Mouse (Mus musculus) cerebellum, postnatal 14 days (tissue): ENCODE data around the gene Nkx3-2.
A peak's percentile ranks its signal among the peaks of the same experiment; 100 is the strongest.

Source experiments
- DNase-seq, 2 experiments: peaks; one replicate each; pipeline ENCODE4 v3.0.0; 2021; ENCODE audit warnings: mixed read lengths in 2 of 2

Nkx3-2 gene

DNA sequence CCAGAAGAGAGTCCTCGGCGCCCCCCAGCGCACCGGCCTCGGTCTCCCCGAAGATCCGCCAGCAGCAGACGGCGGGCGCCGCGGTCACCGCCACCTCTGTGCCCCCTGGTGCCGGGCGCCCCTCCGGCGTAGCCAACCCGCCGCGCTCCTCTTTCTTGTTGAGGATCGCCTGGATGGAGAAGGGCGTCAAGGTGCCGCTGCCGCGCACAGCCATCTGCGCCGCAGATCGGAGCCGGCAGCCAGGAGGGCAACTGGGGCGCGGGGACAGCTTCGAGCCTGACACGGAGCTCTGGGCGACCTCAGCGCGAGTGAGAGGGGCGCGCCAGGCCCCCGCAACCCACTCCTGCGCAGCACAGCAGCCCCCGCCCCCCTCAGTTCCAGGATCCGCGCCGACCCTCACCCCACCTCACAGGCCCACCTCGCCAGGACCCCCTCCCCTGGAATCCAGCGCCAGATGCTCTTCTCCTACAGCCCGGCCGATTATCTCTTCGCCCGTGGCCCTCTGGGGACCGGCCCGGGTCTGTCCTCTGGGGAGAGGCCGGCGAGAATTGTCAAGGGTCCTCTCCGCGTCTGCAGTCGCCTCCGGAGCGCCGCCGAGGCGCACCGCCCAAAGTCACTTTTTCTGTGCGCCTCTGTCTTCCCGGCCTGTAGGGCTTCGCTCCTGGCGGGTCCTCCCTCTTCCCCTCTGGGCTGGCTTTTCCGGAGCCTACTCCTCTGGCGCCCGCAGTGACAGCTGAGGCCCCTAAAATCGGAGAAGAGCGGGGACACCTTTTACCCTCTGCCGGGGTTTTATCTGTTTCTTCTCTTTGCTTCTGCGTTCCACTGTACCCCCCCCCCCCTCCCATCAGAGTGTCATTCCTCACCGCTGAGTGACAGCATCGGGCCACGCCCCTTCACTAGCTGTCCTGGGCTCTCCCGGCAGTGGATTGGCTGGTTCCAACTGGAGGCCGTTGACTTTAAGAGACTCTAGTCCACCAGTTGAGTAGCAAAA, at the start of gene Nkx3-2:
Gene Nkx3-2 (minus strand): TSS at position 771 of the 991 bp plus-strand sequence.
- DNase-seq = no peak

DNA sequence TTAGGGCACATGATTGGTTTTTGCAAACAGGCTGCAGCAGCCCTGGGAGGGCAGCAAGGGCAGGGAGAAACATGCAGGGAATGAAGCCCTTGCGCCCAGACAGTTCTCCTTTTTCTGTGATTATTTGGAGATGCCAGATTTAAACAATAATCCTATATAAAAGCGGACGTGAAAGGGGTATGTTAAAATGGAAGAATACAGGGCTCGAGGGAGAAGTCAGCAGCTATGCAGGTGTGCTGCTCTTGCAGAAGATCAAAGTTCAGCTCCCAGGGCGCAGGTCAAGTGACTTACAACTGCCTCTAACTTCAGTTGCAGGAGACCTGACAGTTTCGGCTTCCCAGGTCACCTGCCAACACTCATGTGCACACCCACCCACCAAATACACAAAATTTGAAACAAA, 48.2 kb upstream of the Nkx3-2 start:
- DNase-seq = no peak

DNA sequence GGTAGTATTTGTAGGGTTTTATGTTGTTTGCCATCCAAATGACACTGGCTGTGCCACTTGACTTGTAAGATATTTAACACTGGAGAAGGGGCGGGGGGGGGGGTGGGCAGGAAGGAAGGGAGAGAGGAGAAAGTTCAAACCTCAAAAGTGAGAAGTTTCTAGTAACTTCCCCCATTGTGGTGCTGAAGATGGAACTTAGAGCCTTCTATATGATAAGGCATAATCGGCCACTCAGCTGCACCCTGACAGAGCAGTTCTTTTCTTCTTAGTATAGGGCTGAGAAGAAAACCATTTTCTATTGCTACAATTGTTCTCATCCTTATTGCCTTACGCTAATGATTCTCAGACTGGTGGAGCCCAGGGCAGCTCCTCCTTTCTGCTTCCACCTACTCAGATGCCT, 47.0 kb upstream of the Nkx3-2 start:
- DNase-seq = no peak

DNA sequence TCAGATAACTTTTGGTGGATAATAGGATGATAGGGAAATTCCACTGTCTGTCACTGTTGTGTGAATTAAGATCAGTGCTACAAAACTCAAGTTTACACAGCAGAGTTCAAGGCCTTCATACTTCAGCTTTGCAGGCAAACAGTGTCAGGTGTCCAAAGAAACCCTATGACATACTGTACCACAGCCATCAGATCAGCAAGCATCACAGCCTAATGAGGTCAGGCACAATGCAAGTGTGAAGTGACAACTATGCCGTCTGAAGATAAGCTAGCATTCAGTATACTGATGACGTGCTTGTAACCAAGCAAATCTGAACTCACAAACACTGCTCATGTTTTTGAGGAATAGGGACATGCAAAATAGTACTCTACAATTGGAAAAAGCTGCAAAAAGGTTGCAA, 43.1 kb upstream of the Nkx3-2 start:
- DNase-seq = no peak

DNA sequence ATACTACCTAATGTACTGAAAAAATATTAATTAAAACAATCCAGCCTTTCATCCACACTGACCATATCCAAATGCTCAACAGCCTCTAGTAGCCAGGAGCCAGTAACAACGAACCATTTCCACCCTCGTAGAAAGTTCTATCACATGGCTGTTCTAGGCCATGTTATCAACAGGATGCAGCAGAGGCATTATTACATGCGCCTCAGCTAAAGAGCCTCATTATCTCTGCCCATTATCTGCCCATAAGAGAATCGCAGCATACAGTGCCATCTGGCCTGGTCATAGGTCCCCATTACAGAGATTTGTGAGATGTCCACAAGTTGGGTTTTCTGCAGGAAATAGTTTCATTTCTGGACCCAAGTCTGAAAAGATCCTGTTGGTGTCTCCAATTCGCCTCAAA, 41.9 kb upstream of the Nkx3-2 start:
- DNase-seq = no peak

DNA sequence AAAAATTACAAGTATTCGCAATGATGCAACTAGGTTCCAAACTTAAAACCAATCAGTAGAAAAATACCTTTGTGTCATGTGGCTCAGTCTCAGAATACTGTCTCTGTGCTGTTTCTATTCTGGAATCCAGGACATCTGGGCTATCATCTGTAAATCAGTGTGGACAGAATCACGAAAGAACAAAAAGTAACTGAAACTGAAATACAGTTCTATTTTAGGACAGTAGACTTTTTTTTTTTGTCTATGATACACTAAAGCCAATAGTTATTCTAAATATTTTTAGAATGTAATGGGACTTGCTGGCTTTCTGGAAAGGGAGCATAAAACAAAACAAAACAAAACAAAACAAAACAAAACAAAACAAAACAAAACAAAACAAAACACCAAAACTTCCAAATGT, 40.8 kb upstream of the Nkx3-2 start:
- DNase-seq = no peak

DNA sequence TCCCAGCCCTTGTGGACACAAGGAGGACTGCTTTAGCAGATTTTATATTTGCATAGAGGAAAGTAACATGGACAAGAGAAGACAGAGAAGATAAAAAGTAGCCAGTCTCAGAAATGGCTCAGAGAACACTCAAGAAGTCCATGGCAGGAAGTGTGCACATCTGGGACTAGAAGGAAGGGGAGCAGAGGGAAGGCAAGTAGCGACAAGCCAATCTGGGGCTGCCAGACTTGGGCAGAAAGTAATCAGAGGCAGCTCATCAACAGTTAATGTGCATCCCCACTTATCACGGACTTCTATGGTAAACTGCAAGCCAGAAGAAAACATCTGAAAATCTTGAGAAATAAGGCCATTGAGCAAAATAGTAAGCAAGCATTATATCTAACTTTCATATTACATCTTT, 40.3 kb upstream of the Nkx3-2 start:
- DNase-seq = no peak

DNA sequence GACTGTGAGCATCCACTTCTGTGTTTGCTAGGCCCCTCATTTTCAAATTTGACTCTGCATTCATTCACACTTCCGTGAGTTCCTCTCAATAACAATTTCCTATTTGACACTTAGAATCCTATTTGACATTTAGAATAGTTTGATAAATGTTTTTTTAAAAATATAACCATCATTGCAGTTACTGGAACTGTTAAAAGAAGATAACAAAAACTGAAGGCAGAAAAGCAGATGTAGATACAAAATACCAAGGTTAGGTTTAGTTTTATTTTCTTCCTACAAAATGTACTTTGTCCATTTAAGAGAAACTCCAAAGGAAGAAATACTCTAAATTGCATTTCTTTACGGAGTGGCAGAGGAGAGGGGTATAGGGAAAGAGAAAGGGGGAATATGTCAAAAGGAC, 37.3 kb upstream of the Nkx3-2 start:
- no peak for DNase-seq

DNA sequence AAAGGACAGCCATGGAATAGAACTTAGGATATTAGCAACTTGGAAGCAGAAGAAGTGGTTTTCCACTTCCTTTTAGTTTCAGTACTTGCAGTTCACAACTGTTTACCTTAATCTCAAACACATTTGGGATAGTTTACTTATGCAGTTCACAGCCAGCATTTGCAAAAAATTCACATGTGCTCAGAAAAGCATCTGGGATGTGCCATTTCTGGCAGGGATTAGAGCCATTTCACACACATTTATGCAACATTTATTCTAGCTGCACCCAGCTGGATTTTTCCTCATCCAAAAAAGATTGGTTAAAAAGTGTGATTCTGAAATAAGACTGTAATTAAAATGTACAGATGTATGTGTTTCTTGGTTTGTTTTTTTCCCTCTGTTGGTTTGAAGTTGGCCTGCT, 30.1 kb upstream of the Nkx3-2 start:
- no peak for DNase-seq

DNA sequence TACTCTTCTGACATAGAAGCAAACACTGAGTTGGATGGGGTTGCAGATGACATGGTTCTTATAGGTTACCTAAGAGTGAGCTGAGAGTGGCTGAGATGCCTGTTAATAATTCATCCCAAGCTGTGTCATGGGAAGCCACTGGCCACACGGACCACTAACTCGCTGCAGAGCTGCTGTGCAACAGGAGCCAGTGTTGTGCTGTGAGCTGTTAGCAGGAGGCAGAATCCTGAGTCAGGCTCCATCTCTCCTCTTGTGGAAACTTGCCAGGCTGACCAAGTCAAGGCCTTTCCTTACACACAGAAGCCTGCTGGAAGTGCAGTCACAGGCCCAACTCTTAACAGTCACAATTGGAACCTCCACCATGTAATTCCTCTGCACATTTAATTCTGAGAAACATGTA, 26.2 kb upstream of the Nkx3-2 start:
- no peak for DNase-seq

DNA sequence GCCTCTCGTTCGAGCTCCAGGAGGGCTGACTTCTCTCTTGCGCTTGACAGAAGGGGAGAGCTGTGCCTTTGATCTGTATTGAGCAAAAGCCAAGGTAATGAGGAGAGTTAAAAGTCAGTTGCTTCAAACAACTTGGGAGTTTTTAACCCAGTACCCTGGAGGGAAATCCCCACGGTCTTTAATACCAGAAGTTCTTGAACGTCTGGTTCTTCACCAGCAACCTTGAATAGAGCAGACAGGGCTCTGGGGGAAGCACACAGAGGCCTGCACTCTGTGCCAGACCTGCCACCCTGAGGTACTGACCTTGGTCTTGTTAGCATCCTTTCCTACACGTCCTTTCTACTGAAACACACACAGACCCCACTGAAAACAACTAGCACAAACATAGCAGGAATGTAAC, 24.6 kb upstream of the Nkx3-2 start:
- DNase-seq = no peak

DNA sequence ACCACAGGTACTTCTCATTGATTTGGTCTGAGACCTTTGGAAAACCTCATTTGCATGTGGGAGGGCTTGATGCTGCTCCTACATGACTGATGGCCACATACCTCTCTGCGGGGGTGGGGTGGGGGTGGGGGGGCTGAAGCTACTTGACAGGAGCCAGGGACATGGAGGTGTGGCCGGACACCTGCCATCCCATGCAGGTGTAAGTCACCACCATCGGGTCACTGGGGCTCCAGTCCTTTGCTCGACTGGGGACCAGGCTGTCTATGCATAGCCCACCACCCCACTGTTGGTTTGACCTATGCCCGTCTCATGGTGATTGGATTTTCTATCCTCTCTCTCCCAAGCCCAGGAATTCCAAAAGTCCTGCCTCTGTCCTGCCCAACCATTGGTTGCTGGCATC, 17.6 kb upstream of the Nkx3-2 start:
- DNase-seq = no peak

DNA sequence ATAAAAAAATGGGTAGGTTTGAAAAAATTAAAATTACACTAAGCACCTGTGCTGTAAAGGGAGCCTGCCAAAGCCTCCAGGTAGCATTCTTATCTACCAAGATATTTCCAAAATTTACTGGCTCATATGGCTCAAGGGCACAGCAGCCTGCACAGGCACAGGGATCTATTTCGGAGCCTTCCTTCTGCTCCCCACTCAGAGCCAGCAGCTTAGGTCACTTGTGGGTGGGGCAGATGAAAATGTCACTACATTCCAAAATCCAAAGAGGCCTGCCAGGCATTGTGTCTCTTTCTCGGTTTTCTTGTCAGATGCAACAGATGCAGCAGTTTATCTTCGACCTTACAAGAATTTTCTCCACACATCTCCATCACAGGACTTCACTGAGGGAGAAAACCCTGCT, 15.7 kb upstream of the Nkx3-2 start:
- peak; percentile 32 to 33 for DNase-seq

DNA sequence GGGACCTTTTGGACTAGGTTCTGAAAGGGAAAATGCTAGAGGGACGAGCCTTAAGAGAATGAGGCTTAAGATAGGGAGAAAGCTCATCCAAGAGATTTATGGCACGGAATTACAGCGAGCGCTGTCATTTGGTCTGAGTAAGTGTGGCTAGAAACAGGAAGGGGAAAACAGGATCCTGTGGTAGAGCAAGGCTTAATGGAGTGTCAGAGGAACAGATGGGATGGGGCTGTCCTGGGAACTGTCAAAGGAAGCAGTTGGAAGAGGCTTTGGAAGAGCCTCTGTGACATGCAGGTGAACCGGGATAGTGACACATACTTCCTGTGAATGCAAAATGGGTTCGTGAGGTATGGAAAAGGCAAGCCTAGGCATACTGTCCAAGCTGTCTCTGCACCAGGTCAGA, 11.4 kb upstream of the Nkx3-2 start:
- no peak for DNase-seq

DNA sequence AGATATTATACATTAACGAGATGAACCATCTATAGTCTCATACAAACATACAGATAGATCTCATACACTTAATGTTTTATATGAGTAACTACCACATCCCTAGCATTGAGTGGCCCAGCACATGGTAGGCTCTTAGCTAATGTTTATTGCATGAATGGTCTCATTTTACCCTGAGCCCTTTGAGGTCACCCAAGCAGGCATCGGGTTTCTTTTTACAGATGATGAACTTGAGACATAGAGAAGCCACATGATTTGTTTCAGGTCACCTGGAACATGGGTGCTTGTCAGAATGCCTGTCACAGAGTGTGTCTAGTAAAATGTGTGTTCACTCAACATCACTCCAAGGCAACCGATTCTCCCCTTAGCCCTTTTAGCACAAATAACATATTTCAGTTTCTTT, 11.0 kb upstream of the Nkx3-2 start:
- DNase-seq = no peak

DNA sequence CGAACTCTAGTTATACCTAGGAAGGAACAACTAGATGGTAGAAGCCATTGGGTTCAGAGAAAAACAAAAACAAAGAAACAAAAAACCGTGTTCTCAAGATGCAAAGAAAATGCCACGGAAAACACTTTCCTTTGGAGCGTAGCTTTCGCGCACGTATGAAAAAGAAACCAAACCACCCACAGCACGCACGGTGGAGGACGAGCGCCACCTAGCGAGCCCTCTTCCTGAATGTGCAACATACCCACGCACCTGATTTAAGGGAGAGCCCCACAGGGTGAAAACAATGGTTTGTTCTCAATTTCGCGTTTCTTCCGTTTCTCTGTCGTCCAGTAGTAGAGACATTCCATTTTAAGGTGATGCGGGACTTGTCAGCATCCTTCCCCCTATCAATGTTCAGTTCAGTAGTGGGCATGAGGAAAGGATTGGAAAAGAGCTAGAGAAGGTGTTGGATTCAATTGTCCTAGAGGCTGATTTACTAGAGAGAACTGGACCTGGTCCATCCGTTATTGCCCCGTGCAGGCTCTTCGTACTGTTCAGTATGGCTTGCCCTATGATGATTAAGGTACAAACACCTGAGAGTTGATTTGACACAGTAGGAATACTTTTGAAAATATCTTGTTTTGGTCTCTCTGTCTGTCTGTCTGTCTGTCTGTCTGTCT, 4.2 kb upstream of the Nkx3-2 start:
- DNase-seq = peak; percentile 96 to 98

DNA sequence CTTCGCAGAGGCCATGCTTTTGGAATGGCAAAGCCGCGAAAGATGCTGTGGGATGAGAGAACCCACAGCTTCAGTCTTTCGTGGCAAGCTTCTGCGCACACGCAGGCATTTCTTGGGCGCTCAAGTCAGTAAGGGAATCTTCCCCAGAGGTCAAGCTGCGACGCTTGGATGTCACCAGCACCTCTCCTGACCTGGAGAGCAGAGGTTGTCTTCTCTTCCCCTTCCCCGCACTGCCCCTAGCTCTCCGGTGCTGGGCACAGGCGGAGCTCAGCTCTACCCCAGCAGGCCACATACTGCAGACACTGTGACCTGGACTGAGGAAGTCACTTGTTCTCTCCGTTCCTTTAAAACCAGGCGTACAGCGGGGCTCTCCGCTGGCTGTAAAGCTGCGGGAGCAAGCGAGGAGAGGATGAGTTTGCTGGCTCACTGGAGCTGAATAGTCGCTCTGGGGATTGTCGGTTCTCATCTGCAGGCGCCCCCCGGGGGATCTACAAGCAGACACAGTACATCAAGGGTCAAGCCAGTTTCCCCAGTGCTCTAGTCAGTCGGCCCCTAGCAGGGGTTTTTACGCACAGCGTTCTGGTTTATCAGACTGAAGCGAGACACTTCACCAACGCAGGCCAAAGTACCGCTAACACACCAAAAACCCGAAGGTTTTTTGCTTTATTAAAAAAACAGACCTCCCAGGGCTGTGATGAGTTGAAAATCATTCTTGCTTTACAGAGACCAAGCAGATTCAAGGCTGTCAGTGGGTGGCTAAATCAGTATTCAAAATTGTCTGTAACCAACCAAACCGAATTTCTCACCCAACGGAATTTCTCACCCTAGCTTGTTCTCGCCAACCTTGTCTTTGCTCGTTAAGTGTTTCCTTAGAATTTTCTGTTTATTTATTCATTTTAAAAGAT, 3.2 kb upstream of the Nkx3-2 start:
- peak in 1 of 2 experiments; percentile 31 for DNase-seq

DNA sequence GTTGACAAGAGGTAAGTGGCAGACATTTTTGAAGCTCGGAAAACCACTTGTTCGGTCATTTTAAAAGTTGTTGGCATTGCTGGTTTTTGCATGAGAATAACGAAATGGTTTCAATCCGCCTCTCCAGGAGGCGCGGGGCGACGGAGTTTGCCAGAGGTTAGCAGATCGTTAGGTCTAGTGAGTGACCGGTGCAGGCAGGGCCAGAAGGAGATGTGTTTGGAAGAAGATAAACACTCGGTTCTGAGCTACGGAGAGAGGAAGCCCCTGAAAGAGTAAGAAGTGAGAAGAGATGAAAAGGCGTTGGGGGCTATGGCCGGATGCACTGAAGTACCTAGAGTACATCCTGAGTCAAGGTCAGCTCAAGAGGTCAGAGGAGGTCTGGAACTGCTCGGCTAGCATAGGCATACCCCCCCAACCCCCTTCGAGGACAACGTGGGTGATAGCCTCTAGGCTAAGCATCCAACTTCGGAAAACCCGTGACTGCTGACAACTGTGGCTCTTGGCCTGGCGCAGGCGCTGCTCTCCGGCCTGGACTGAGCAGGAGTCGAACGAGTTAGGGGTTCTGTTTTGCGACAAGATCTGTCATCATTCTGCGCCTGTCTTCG, 2.2 kb upstream of the Nkx3-2 start:
- DNase-seq = no peak

DNA sequence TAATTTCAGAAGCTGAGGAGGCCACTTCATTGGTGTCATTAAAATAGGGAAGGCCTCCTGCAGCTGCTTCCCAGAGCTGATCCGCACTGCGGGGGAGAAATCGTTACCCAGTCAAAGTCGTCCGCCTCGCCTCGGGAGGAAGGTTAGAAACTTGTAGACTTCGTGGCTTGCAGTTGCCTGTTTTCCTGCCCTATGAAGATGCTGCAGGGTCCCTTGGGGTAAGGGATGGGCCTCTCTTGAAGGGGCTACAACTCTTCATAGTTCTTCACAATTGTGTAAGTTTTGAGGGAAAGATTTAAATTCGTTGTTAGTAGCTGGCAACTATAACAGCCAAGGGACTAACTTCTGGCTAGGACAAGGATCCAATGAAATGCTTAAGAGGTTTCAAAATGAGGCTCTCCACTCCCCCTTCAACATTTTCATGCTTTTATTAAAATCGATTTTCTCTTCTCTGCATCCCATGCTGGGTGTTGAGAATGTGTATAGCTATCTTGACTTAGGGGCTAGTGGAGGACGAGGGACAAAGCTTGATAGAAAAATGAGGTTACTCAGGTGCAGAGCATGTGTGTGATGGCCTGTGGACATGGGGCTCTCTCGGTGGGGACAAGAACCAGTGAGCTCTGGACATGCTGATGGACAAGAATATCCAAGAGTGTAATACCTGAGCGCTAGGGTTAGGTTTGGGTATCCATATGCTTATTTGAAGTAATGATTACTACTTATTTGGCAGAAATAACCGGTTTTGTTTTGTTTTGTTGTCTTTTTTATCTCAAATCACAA, 1.5 kb upstream of the Nkx3-2 start:
- DNase-seq = peak in 1 of 2 experiments; percentile 49

DNA sequence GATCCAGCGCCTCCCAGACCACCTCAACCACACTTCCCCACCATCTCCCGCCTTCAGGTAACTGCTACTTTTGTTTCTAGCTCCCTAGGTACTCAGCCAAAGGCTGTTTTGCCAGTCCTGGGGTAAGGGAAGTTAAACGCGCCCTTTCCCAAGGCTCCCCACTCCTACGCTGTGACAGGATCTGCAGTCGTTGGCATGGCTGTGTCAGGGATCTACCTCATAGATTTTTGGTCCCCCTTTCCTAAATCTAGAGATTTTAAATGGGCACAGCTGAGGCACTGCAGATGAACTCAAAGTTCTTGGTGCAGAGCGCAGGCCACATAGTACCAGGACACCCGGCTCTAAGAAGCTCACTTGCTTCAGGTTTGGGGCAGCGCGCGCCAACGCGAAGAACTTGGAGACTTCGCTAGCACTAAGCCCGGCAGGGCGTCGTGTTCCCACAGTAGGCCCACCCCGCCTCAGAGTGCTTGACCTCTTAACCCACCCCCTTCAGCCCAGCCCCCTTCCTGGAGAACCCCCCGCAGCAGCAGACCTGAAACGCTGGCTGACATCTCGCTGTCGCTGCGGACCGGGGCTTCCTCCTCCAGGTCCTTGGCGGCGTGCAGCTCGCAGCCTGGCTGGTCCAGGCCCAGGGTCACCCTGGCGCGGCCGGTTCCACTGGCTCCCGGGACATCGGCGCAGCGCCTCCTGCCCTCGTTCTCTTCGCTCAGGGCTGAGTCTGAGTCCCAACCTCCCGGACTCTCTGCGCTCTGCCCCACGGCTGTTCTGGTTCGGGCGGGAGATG, 1.2 kb downstream of the Nkx3-2 start:
- DNase-seq = no peak
